Mouse (Mus musculus) fat pad, adult 2 months (tissue): Measurements from ENCODE around the gene Col25a1.

ENCODE experiments used
- DNase-seq: peaks from one replicate; pipeline ENCODE4 v3.0.0-alpha.2; 2011; ENCODE audit warnings: low read depth, low spot score; ENCODE audit errors: extremely low read depth

Gene Col25a1

GRCm38 (mm10) chr3:130370167-130370566 is 238.9 kb downstream of the Col25a1 start:
- no peak for DNase-seq

GRCm38 (mm10) chr3:130373145-130373544 is 241.8 kb downstream of the Col25a1 start:
- DNase-seq: no peak

- DNase-seq: no peak
Measured at GRCm38 (mm10) chr3:130374620-130375341, 243.5 kb downstream of the Col25a1 start.

DNA sequence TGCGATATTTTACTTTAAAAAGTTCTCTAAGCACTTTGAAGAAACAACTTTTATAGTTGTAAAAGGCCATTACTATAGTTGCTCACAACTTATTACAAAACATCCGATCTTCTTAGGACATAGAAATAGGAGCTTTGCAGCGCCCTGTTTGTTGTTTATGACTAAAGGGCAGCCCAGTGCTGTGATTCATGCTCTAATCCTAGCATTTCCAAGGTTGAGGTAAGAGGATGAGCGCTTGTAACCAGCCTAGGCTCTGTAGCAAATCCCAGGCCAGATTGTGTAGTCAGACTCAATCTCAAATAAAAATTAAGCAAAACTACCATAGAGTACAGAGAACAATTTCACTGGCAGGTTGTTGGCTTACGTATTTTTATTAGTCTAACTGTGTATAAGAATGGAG is 246.5 kb downstream of the Col25a1 start:
- no peak for DNase-seq

DNA sequence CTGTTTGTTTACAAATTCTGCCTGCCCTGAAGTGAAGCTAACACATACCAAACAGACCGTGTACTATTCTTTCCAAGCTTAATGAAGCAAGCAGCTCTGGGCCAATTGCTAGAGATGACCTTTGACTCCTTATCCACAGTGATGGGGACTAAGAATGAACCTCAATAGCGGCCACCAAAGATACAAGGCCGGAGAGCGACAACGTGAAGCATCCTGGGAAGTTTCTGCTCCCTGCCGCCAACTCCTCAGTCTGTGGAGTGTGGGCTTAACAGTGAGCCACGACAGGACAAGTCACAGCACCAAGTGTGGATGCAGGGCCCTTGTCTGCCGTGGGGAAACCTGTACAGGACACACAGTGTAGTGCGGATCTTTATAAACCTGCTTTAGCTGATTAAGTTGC is 247.3 kb downstream of the Col25a1 start:
- no peak for DNase-seq

DNA sequence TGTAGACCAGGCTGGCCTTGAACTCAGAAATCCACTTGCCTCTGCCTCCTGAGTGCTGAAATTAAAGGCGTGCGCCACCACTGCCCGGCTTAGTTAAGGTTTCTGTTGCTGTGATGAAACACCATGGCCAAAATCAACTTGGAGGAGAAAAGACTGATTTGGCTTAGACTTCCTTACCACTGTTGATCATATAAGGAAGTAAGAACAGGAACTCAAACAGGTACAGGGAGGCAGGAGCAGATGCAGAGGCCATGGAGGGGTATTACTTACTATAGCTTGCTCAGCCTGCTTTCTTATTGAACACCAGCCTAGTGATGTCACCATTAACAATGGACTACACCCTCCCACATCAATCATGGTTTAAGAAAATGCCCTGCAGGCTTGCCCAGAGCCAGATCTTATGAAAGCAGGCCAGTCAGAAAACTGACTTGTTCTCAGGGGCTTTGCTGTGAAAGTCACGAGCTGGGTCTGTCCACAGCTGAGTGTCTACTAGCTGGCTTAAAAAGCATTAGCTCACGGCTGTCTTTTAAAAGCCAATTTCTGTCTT is 249.1 kb downstream of the Col25a1 start:
- DNase-seq: no peak

DNA sequence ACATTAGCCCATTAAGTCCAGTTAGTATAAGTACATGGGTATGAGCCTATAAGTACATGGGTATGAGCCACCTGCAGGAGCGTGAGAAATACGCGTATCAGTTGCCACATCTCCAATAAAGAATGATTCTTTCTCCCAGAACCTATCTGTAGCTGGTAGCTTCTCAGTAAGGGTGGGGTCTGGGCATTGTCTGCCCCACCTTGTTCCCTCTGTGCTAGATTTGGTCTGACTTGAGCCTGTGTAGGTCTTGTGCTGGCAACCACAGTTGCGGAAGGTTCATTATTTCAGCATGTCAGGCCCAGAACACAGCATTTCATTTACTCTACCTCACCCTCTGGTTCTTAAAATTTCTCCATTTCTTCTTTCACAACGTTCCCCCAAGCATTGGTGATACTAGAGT is 250.4 kb downstream of the Col25a1 start:
- DNase-seq: no peak

- DNase-seq: no peak
Measured at GRCm38 (mm10) chr3:130385856-130386255, 254.6 kb downstream of the Col25a1 start.

- no peak for DNase-seq
Measured at GRCm38 (mm10) chr3:130387156-130387555, 255.9 kb downstream of the Col25a1 start.

DNA sequence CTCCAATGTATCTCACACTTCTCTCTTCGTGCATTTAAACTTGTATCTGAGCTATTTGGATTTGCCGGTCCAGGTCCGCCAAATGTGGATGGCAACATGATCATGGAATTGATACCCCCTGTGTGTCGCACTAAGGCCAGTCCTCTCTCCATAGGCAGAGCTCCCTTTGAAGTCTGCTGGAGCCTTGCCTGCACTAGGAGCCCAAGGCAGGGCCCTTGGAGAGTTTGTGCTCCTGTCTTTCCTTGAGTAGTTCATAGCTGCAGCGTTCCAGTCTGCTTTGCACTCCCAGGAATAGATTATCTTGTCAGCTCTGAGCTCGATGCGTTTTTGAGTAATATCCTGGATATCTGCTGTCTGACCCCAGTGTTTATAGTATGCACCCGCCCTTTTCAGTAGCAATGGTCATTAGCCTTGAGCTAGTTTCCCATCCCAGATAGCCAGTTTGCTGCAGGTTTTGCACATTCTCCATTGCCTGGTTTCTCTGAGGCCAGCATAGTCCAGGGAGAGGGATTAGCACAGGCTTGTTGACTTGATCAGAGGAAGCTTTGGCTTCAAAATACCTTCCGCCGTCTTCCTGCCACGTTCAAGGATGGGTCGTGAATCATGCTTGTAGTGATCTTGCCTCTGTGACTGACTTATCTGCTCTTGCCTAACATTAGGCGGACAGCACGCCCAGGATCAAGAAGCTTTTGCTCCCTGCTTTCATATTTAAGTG is 258.1 kb downstream of the Col25a1 start:
- DNase-seq: no peak

DNA sequence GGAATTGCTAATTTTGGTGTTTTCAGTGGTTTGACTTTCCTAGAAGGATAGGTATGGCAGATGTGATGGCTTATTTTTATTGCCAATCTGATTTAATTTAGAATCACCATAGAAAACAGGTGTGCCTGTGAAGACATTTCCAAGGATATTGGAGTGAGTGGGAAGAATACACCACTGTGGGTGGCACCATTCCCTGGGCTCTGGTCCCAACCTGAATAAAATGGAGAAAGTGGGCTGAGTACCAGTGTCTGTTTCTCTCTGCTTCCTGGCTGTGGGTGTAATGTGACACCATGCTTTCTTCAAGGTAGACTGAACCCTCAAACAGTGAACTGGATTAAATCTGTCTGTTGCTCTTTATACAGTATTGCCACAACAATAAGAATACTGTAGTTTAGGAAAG is 265.3 kb downstream of the Col25a1 start:
- DNase-seq: no peak

DNA sequence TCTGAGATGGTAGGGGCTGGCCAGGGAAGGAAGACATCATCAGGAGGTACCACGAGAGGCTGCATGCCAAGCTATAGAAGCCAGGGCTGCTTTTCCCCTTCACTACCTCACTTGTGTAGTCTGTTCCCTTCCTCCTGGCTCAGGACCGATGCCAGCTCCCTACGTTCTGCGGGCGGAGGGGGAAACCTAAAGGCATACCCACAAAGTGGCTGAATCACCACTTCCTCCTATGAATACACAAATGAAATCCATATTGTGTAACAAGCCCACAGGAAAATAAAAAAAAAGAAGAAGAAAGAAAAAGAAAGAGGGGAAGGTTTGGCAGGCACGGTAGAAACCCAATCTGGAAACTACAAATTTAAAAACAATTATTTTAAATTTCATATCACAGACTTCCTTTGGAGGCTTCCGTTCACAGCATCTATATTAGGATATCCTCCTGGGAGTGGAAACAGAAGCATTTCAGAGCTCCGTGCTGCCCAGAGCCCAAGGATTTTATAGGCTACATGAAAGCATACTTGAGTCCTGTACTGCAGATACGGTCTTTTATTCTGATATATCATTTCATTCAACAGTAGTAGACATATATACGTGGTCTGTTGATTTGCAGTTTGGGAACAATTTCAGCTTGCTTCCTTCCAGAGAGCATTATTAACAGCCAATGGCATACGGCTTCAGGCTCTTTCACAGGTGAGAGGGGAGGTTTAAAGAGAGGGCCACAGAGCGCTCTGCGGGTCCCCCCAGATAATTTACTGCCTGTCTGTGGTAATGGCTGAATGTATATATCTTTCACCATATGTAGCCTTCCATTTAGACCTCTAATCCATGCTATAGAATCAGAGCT is 269.6 kb downstream of the Col25a1 start:
- DNase-seq: no peak

DNA sequence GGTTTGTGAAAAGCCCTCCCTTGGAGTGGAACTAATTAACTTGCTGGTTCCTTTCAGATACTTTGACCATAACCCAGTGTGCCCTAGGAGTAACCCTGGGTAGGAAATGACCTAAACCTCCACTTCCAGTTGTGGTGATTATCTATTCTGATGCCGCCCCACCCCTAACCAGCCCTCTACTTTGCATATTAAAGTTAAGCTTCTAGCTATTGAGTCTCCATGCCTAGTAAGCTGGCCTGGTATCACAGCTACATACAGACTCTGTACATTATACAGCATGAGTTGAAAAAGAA is 270.2 kb downstream of the Col25a1 start:
- DNase-seq: no peak

GRCm38 (mm10) chr3:130404525-130405409 is 273.5 kb downstream of the Col25a1 start:
- no peak for DNase-seq

DNA sequence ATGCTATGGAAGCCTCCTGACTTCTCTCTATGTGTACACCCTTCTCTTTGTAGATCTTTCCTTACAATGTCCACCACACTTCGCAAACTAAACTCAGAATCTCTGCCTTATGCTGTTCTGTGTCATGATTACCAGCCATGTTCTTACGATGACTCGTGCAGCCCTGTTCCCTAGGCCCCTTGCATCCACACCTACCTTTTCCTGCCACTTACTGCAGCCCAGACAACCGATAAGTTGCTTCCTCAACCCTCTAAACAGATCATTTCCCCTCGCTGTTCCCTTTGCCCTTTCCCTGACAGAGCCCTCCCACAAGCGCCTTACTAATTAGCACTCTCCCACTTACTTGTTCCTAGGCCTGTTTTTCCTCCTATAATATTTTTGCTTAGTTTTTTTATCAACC is 275.9 kb downstream of the Col25a1 start:
- no peak for DNase-seq

DNA sequence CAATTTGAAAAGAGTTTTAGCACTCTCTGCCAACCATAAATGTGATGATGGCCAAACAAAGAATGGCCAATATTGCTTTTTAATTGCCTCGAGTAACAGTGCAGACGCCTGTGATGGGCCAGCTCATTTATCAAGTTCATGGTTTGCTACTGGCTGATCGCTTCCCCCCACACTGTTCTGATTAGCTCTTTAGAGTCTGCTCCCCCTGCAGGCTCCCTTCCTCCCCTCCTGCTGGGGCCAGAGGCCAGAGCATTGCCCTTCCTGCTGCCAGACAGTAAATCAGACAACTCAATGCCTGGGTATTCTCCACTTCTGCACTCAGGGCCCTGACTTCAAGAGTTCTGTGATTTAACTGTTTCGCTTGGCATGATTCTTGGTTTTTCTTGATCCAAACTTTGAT is 281.9 kb downstream of the Col25a1 start:
- no peak for DNase-seq

GRCm38 (mm10) chr3:130418951-130419350 is 287.6 kb downstream of the Col25a1 start:
- DNase-seq: no peak

DNA sequence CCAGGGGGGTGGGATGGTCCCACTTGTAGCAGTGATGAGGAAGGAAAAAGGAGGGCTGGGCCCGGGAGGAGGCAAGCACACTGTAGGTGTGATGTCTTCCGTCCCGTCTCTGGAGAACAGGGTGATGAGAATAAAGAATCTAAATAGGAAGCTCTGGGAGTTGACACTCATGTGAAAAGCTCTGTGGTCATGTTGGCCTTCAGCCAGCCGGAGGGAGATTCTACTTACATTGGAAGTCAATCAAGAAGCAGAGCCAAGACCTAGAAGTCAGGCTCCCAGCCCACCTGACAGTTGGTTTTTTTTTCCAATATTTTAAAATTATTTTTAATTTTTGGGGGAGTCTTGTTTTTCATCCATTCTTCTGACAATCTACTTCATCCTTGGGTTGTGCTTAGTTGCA is 297.5 kb downstream of the Col25a1 start:
- DNase-seq: no peak

DNA sequence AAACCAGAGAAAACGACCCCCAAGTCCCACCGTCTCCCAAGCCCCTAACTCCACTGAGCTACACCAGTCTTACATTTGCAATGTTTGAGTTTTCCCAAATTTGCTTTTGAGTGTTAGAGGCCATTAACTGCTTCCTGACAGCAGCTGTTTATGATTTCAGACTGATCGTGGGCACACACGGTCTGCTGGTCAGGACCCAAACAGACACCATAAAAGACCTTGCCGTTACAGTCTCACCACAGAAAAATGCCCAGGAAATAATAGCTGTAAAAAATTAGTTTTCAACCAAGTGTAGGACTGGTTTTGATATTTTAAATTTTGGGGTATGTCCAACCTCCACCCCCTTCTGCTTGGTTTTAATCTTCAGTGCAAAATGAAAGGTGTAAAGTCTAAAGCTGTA is 298.8 kb downstream of the Col25a1 start:
- no peak for DNase-seq

- DNase-seq: no peak
Measured at GRCm38 (mm10) chr3:130432818-130433217, 301.5 kb downstream of the Col25a1 start.

DNA sequence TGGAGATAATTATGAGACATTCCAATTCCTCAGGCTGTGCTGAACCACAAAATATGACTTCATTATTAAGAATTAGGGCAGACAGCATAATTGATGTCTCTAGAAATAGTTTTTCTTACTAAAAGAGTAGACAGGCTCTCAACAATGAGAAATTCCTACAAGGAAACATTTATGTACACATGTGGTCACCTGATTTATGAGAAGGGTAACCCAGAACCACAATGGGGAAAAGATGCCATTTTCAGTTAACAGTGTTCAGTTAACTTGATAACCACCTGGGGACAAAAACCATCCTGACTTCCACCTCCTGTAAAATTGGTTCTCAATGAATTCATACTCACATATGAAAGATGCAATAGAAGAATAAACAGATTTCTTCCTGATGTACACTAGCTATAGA is 305.7 kb downstream of the Col25a1 start:
- no peak for DNase-seq
